Mouse (Mus musculus) bone marrow, adult 2 months (tissue): ENCODE measurements at regions not wholly inside any gene's neighbourhood (a gene's known extent, or its start where the extent isn't known, plus 50 kb on each side); places are given as distances from the start of the nearest gene placed in this dataset.

Experiments used
- CTCF ChIP-seq: fragments of 200-500 bp; IDR thresholded peaks from 2 replicates; pipeline ENCODE4 v1.5.1; 2011; ENCODE audit warnings: low read length, control low read depth; ENCODE audit not compliant: control insufficient read depth, insufficient read depth
- POLR2A ChIP-seq: fragments of 200-500 bp; IDR thresholded peaks from 2 replicates; pipeline ENCODE4 v1.6.1; 2011; ENCODE audit warnings: low read depth, mild to moderate bottlenecking, control low read depth, low read length, borderline replicate concordance; ENCODE audit not compliant: control insufficient read depth

DNA sequence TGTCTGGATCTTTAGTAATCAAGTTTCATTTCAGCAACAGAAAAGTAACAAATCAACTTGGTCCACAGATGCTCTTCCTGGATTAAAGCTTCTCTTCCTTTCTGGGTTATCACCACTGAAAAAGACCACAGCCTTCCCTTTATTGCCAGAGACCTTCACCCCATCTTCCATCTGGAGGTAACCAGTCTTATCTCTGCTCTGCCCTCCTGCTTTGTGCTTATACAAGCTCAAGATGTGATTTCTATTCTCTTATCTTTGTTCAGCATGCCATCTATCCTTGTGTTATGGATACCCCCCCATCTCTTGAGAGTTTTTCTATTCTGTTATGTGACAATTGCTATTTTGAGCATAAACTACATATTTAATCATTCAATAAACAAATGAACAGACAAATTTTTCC lies 734.5 kb upstream of the Tbl1xr1 start:
- no peak for TF ChIP-seq POLR2A
- TF ChIP-seq CTCF = no peak
